Mouse (Mus musculus) gastrocnemius, postnatal 14 days (tissue): ENCODE measurements at regions not wholly inside any gene's neighbourhood (a gene's known extent, or its start where the extent isn't known, plus 50 kb on each side); places are given as distances from the start of the nearest gene placed in this dataset.
"Not testable (repeated sequence)": the region's sequence is repeated elsewhere in the genome, so short reads cannot be mapped to it uniquely, and the experiment has no call there.

Experiments used
- DNase-seq: peaks from one replicate; pipeline ENCODE4 v3.0.0; 2021; ENCODE audit warnings: mixed read lengths
- intact Hi-C: fragments of 180-260 bp; cut with DNase I; formaldehyde crosslinking; loops from one replicate; pipeline ENCODE4 v1.15.1; 2025; ENCODE audit warnings: low total_unique reads

DNA sequence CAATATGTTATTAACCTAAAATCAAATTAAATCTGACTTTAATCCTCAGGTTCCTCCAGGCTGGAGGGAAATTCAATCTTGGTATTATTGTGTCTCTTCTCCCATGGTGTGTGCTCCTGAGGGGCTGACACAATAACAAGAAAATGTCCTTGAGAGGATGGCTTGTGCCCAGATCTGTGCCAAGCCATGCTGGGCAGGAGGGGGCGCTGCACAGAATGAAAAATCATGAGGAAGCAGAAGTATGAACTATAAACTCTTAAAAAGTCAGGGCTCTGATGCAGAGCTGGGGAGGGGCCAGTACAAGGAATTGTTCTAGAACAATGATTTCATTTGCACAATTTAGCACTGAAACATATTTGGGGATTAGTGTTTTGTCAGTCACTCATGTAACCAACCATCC is 312.5 kb upstream of the Kdm8 start:
- DNase-seq: no peak

GRCm38 (mm10) chr7:125138607-125139006 is 305.9 kb upstream of the Kdm8 start:
- intact Hi-C loops: no loop called here
- DNase-seq: no peak

More for the DNA sequence above, 312.5 kb upstream of the Kdm8 start:
- intact Hi-C loops: no loop called here

- no peak for DNase-seq
- intact Hi-C loops: no loop called here
Observed at GRCm38 (mm10) chr7:125139196-125139595, 305.3 kb upstream of the Kdm8 start.

DNA sequence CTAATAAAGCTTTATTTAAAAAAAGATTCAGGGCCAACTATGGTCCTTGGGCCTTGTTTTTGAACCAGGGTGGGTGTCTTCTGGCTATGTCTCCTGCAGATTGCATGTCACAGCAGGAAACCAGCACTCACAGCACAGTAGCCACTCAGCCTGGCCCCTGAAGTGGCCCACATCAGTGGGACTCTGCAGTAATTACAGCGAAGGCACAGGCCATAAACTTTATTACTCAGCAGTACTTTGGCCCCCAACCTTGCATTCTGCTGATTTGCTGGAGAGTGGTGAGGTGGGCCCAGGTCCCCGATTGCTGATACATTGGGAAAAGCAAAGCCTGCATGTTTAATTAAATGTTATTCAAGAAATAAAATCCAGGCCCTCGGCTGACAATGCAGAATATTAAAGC is 303.6 kb upstream of the Kdm8 start:
- no peak for DNase-seq
- intact Hi-C loops: no loop called here

- intact Hi-C loops: no loop called here
- DNase-seq: no peak
Observed at GRCm38 (mm10) chr7:125141864-125142263, 302.6 kb upstream of the Kdm8 start.

- no peak for DNase-seq
- intact Hi-C loops: no loop called here
Observed at GRCm38 (mm10) chr7:125146025-125146424, 298.5 kb upstream of the Kdm8 start.

- intact Hi-C loops: no loop called here
- DNase-seq: no peak
Observed at GRCm38 (mm10) chr7:125149151-125149550, 295.3 kb upstream of the Kdm8 start.

GRCm38 (mm10) chr7:125149740-125150139 is 294.7 kb upstream of the Kdm8 start:
- intact Hi-C loops: no loop called here
- no peak for DNase-seq

DNA sequence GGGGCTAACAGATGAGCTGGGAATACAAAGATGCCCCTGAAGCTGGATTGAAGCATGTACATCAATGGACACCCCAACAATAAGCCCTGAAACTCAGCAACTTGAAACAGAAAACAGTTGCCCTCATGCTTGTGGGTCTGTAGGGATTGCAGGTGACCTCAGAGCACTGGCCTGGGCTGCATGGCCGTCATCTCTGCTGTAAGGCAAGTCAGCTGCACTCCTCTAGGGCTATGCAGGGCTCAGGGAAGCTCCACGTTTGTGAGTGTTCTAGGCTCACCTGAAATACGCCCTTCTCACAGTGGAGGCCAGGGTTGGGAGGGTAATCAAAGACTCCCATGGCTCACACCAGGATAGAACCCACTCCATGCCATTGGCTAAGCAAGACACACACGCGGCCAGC is 292.2 kb upstream of the Kdm8 start:
- intact Hi-C loops: no loop called here
- DNase-seq: no peak

- intact Hi-C loops: no loop called here
- no peak for DNase-seq
Observed at GRCm38 (mm10) chr7:125155291-125155690, 289.2 kb upstream of the Kdm8 start.

- DNase-seq: no peak
- intact Hi-C loops: no loop called here
Observed at GRCm38 (mm10) chr7:125166881-125167351, 277.6 kb upstream of the Kdm8 start.

- intact Hi-C loops: no loop called here
- DNase-seq: no peak
Observed at GRCm38 (mm10) chr7:125167666-125168065, 276.8 kb upstream of the Kdm8 start.

DNA sequence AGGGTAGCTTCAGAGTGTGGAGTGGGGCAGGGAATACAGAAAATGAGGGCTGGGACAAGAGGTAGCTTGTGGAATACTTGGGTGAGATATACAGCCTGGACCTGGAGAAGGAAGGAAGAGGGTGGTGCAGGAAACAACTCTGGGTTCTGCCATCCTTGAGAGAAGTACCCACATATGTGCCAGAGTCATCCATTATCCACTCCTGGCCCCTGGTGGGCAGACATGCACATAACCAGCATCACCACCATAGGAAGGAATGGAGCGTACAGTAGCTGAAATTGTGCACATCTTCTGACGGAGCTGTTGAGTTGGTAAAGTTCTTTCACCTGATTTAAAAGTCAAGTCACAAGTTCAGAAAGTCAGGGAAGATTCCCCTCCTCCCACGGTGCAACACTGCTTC is 262.9 kb upstream of the Kdm8 start:
- DNase-seq: no peak
- intact Hi-C loops: no loop called here

GRCm38 (mm10) chr7:125182266-125182665 is 262.2 kb upstream of the Kdm8 start:
- intact Hi-C loops: no loop called here
- no peak for DNase-seq

- not testable (repeated sequence) for DNase-seq
Observed at GRCm38 (mm10) chr7:125183011-125183410, 261.5 kb upstream of the Kdm8 start.

GRCm38 (mm10) chr7:125185037-125185679 is 259.3 kb upstream of the Kdm8 start:
- intact Hi-C loops: no loop called here
- DNase-seq: no peak

More at GRCm38 (mm10) chr7:125183011-125183410, 261.5 kb upstream of the Kdm8 start:
- intact Hi-C loops: not testable (repeated sequence)

DNA sequence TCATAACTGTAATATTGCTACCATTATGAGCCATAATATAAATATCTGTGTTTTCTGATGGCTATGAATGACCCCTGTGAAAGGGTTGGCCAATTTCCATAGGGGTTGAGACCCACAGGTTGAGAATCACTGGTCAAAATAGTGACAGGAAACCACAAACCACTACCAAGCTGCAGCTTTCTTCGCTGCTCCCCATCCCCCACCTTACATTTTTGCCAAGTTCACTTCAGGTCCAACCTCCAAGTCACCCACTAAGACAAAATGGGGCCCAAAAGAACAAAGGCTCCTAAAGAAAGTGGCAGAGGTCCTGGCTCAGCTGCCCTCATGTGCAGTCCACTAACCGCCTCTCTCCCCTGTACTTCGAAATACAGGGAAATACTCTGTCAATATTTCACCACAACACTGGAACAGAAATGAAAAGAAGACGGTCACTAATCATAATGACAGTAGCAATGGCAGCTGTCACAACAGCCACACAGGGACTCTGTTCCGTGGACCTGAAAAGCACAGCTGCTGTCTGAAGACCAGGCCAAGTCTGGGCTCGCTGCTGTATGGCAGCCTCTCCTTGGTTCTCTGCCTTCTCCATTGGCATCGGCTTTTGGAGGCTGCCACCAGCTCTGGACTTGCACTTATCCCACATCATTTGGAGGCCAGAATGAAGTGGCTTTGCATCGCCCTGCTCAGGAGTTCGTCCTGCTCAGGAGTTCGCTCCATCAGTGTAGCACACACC is 257.3 kb upstream of the Kdm8 start:
- DNase-seq: peak; percentile 27
- intact Hi-C loops: no loop called here

- intact Hi-C loops: no loop called here
- no peak for DNase-seq
Observed at GRCm38 (mm10) chr7:125188986-125189385, 255.5 kb upstream of the Kdm8 start.

DNA sequence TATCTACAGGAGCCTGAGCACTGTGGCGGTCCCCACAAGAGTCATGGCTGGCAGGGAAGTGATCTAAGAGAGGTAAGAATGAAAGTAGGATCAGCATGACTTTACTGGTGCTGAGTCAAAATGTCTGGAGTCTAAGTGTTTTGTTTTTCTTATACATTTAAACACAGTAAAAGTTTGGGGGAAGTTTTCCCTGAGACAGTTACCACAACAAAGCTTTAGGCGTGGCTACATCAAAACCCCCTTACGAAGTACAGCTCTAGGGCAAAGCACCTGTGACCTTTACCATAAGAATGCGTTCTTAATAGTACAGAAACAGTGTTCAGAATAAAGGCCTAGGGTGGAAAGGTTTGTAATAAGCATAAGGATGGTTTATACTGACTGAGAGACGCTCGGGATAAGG is 254.4 kb upstream of the Kdm8 start:
- DNase-seq: no peak
- intact Hi-C loops: no loop called here

DNA sequence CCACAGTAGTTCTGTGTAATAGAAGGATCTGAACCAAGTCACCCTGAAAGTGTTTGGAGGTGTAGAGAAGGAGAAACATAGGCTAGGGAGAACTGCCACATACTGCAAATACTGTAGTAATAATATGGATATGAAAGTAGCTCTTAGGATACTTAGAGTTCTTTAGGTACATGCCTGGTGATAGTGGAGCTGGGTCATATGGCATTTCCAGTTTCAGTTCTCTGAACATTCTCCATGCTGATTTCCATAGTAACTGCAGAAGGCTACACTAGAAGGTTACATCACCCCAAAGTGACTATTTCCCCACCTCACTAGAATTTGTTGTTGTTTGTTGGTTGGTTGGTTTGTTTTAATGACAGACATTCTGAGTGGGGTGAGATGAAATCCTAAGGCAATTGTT is 253.2 kb upstream of the Kdm8 start:
- no peak for DNase-seq
- intact Hi-C loops: no loop called here

GRCm38 (mm10) chr7:125211346-125211973 is 233.0 kb upstream of the Kdm8 start:
- intact Hi-C loops: no loop called here

More at GRCm38 (mm10) chr7:125211346-125211973, 233.0 kb upstream of the Kdm8 start:
- no peak for DNase-seq
